Mouse (Mus musculus): ENCODE results near the gene Tmem234.

DNA sequence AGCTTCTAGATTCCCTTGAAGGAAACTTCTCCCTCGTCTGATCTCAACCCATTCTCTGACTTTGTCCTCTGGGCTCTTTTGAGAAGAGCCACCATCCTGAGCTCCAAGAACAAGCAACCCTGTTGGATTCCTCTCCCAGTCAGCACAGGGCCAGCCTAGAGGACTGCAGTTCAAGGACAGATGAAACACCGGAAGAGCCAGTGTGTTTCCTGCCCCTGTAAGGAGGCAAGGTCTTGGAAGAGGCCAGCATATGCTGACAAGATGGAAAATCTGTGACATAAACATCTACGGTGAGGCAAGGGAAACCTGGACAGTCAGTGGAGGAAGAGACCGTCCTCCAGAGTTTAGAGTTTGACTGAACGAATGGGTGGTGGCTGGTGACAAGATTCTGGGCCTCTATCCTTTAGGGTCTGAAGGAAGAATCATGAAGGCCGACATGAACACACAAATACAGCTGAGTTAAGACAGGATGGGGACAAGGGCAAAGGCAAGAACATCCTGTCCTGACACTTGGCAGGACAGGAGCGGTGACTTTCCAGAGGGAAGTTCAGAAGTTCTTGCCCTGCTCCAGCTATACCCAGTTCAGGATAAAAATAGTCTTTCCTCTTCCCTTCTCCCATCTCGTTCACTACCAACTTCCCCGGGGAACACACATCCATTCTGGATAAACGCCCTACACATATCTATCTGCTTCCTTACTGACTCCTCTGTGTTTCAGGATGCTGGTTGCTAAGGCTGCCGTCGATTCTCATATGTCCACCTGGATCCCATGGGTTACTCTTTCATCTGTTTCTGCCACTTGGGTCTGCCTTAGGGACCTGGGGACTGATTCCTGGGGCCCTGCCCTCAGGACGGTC, 28.0 kb upstream of the Tmem234 start:
- TF ChIP-seq CTCF (IDR thresholded peaks at IDR 0.05) (no peak), POLR2A (IDR thresholded peaks at IDR 0.05; ENCODE audit: insufficient read depth, low read depth, low read length) (no peak), EP300 (IDR thresholded peaks at IDR 0.05; ENCODE audit: insufficient read depth, low read depth, low read length) (no peak)

All from heart, adult 2 months (tissue).